Mouse (Mus musculus) lung, postnatal 0 days (tissue): Measurements from ENCODE around the gene Inpp5f.

Experiments used
- CTCF ChIP-seq: IDR thresholded peaks from 2 replicates; pipeline ENCODE4 v1.5.1; 2016; ENCODE audit warnings: antibody characterized with exemption, mild to moderate bottlenecking
- EP300 ChIP-seq: IDR thresholded peaks from 2 replicates; pipeline ENCODE4 v1.6.1; 2016; ENCODE audit warnings: antibody characterized with exemption, mild to moderate bottlenecking, control low read depth

DNA sequence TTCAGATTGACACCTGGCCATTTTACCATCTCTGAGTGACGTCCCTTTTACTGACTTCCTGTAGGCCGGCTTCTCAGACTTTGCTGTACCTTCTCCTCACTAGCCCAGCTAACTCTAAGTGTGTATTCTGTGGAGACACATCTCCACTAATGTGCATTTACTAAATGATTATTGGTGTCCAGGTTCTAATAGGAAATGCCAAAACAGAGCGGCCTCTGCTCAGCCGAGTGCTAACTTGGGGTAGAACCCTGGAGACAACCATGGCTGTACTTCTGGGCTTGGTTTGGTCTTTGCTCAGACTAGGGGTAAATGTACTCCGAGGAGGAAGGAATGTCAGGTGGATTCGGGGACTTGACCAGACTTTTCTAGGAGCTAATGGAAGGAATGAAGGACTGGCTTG is 638 bp upstream of the Inpp5f start:
- TF ChIP-seq CTCF (no peak), EP300 (no peak)
